Mouse (Mus musculus) gastrocnemius, adult 18-20 months (tissue): ENCODE results near the gene Map2k5. TPM values are rescaled to one million over a fixed set of nuclear protein-coding genes. Genes with fewer than 3 reads are reported as not detected.

ENCODE experiments used
- DNase-seq: peaks from one replicate; pipeline ENCODE4 v3.0.0; 2021; ENCODE audit warnings: low spot score
- total RNA-seq, 2 experiments: library from RNA; stranded (reverse); gene quantifications; 2 replicates each; pipeline ENCODE4 v1.2.3; 2021

Gene Map2k5
- total RNA-seq, 2 experiments from 2014 or later = 14.1 to 15.5 TPM

- peak; percentile 38 for DNase-seq
These were observed 245.6 kb downstream of the Map2k5 start for GRCm38 (mm10) chr9:63131957-63132602.

GRCm38 (mm10) chr9:63129641-63130041, 248.1 kb downstream of the Map2k5 start:
- DNase-seq = no peak

- peak; percentile 40 for DNase-seq
These were observed 253.2 kb downstream of the Map2k5 start for GRCm38 (mm10) chr9:63124512-63124911.

- peak; percentile 94 for DNase-seq
These were observed 254.0 kb downstream of the Map2k5 start for GRCm38 (mm10) chr9:63123451-63124438.

GRCm38 (mm10) chr9:63122161-63122833, 255.4 kb downstream of the Map2k5 start:
- DNase-seq = no peak

GRCm38 (mm10) chr9:63118385-63118784, 259.3 kb downstream of the Map2k5 start:
- DNase-seq = no peak

Other genes with a start within 250 kb of the Map2k5 start
- gene Skor1, start 228.9 kb downstream of the Map2k5 start, total RNA-seq = under 1 TPM; 0.05 to 0.11 TPM
- 10 to 100 TPM; 23.1 to 24.2 TPM for gene 2300009A05Rik, start 21.3 kb upstream of the Map2k5 start, total RNA-seq
- not detected for gene Iqch, start 224.6 kb upstream of the Map2k5 start, total RNA-seq
- 10 to 100 TPM; 12.1 to 14.2 TPM for gene Aagab, start 224.8 kb upstream of the Map2k5 start, total RNA-seq